Mouse (Mus musculus): Measurements from ENCODE around the gene Fstl4. TPM values are rescaled to one million over a fixed set of nuclear protein-coding genes. Genes with fewer than 3 reads are reported as not detected.
"Not testable (repeated sequence)": the region's sequence is repeated elsewhere in the genome, so short reads cannot be mapped to it uniquely, and the experiment has no call there.

The Fstl4 gene
- polyA plus RNA-seq, 1 experiment from 2014 or later = 1.3 TPM

- H3K4me1 ChIP-seq = peaks cover 15% of the 10 kb centered on the region
- WGBS = 82% methylated on average over 5 of the region's 5 CpGs
- H3K27me3 ChIP-seq (replicated peaks; ENCODE audit: low read depth, poor library complexity, severe bottlenecking) = no peaks in the 10 kb centered on the region
- no peaks in the 10 kb centered on the region for H3K9me3 ChIP-seq
- H3K4me3 ChIP-seq = no peak overlapping the region
- no peak overlapping the region for H3K27ac ChIP-seq (replicated peaks)
- DNase-seq (ENCODE audit: low spot score) = no peak
- H3K36me3 ChIP-seq (replicated peaks) = no peaks in the 10 kb centered on the region
These were observed 423.1 kb downstream of the Fstl4 start for GRCm38 (mm10) chr11:53187427-53188140.

DNA sequence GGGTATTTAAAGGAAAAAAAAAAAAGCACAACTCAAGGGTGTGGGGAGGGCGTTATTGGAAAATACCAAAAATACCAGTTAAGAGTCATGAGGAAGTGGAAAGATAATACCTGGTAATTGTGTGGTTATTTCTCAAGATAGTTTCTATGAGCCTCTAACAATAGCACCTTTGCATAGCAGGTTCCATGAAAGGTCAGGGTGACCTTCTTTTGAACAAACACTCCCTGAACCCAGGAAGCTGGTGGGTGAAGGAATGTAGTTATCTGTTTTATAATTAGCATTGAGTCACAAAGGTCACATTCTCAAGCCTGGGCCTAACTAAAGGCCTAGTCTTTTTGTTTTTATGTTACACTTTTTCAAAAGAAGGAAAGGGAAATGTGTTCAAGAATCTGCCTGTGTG, 432.1 kb downstream of the Fstl4 start:
- H3K9me3 ChIP-seq; H3K27me3 ChIP-seq (replicated peaks; ENCODE audit: low read depth, poor library complexity, severe bottlenecking); H3K4me1 ChIP-seq; H3K4me3 ChIP-seq; DNase-seq (ENCODE audit: low spot score); H3K36me3 ChIP-seq (replicated peaks); H3K27ac ChIP-seq (replicated peaks): not testable (repeated sequence)
- 89% methylated on average over 1 of the region's 1 CpGs for WGBS

DNA sequence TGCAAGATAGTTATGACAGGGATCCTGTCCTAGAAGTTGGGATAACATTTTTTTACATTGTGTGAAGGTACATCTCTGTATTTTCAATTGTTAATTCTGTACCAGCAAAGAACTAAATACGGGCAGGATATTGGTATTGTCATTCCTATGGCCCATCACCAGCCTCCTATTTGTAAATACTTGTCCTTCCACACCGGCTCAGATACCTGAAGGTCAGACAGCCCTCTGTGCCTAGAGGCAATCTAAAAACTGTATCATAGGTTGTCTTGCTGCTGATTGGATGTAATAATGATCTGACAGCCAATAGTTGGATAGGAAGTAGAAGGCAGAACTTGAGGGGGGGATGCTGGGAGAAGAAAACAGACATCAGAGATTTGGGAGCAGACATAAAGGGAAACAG, 432.7 kb downstream of the Fstl4 start:
- DNase-seq (ENCODE audit: low spot score) = no peak
- no peak overlapping the region for H3K27ac ChIP-seq (replicated peaks)
- H3K9me3 ChIP-seq = peaks cover 2% of the 10 kb centered on the region; the same call in 1 of the 2 replicates
- H3K27me3 ChIP-seq (replicated peaks; ENCODE audit: low read depth, poor library complexity, severe bottlenecking) = no peaks in the 10 kb centered on the region
- H3K4me3 ChIP-seq = no peak overlapping the region
- H3K36me3 ChIP-seq (replicated peaks) = no peaks in the 10 kb centered on the region
- no peaks in the 10 kb centered on the region for H3K4me1 ChIP-seq
- WGBS = 83% methylated on average over 2 of the region's 2 CpGs

GRCm38 (mm10) chr11:53202459-53203250, 438.2 kb downstream of the Fstl4 start:
- WGBS = 81% methylated on average over 2 of the region's 2 CpGs
- no peaks in the 10 kb centered on the region for H3K4me1 ChIP-seq
- H3K36me3 ChIP-seq (replicated peaks) = no peaks in the 10 kb centered on the region

GRCm38 (mm10) chr11:53210876-53211275, 446.4 kb downstream of the Fstl4 start:
- Histone ChIP-seq H3K27ac (replicated peaks) (no peak overlapping the region), H3K9me3 (no peaks in the 10 kb centered on the region), H3K27me3 (replicated peaks; ENCODE audit: low read depth, poor library complexity, severe bottlenecking) (no peaks in the 10 kb centered on the region), H3K36me3 (replicated peaks) (no peaks in the 10 kb centered on the region), H3K4me3 (no peak overlapping the region), H3K4me1 (no peaks in the 10 kb centered on the region)
- no peak for DNase-seq (ENCODE audit: low spot score)
- WGBS = 79% methylated on average over 9 of the region's 9 CpGs

More at GRCm38 (mm10) chr11:53202459-53203250, 438.2 kb downstream of the Fstl4 start:
- H3K27me3 ChIP-seq (replicated peaks; ENCODE audit: low read depth, poor library complexity, severe bottlenecking) = no peaks in the 10 kb centered on the region
- H3K9me3 ChIP-seq = peaks cover 2% of the 10 kb centered on the region; the same call in 1 of the 2 replicates
- no peak for DNase-seq (ENCODE audit: low spot score)
- no peak overlapping the region for H3K27ac ChIP-seq (replicated peaks)
- H3K4me3 ChIP-seq = no peak overlapping the region

DNA sequence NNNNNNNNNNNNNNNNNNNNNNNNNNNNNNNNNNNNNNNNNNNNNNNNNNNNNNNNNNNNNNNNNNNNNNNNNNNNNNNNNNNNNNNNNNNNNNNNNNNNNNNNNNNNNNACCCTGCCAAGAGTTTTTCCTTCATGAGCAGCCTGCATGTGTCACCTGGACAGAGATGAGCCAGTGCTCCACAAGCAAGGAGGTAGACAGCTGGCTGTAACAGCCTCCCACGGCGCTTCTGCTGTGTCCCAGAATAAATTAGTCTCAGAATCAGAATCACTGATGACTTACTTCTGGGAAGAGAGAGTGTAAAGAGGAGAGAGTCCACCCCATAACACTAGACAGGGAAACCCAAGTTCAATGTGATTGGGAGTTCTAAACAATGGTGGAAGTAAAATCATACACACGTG, 464.6 kb downstream of the Fstl4 start:
- WGBS = 90% methylated on average over 3 of the region's 3 CpGs

GRCm38 (mm10) chr11:53231836-53232235, 467.4 kb downstream of the Fstl4 start:
- no peak overlapping the region for H3K4me3 ChIP-seq
- no peaks in the 10 kb centered on the region for H3K36me3 ChIP-seq (replicated peaks)
- no peaks in the 10 kb centered on the region for H3K4me1 ChIP-seq
- H3K27ac ChIP-seq (replicated peaks) = no peak overlapping the region
- no peaks in the 10 kb centered on the region for H3K9me3 ChIP-seq
- 87% methylated on average over 5 of the region's 5 CpGs for WGBS
- no peaks in the 10 kb centered on the region for H3K27me3 ChIP-seq (replicated peaks; ENCODE audit: low read depth, poor library complexity, severe bottlenecking)
- DNase-seq (ENCODE audit: low spot score) = no peak

More for the DNA sequence above, 464.6 kb downstream of the Fstl4 start:
- Histone ChIP-seq H3K27ac (replicated peaks) (no peak overlapping the region), H3K4me1 (no peaks in the 10 kb centered on the region), H3K27me3 (replicated peaks; ENCODE audit: low read depth, poor library complexity, severe bottlenecking) (no peaks in the 10 kb centered on the region), H3K36me3 (replicated peaks) (no peaks in the 10 kb centered on the region), H3K9me3 (no peaks in the 10 kb centered on the region), H3K4me3 (no peak overlapping the region)
- DNase-seq (ENCODE audit: low spot score) = no peak

DNA sequence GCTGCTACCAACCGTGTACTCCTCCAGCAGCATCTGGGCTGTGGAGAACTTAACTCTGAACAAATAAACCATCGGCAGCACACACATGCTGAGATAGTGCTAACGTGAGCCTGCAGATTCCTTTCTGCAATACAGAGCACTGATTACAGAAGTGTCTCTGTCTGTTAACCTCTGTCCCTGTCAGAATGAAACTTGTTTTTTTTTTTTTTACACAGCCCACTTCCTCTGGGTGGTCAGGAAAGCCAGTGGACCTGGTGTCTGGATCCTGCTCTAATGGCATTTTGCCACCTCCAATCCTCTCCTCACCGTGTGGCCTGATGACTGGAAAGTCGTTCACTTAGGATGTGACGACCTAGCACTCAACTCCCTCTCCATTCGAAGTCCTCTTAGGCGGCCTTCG, 469.2 kb downstream of the Fstl4 start:
- Histone ChIP-seq H3K4me1 (no peaks in the 10 kb centered on the region), H3K4me3 (no peak overlapping the region), H3K9me3 (no peaks in the 10 kb centered on the region), H3K36me3 (replicated peaks) (no peaks in the 10 kb centered on the region), H3K27ac (replicated peaks) (no peak overlapping the region), H3K27me3 (replicated peaks; ENCODE audit: low read depth, poor library complexity, severe bottlenecking) (no peaks in the 10 kb centered on the region)
- no peak for DNase-seq (ENCODE audit: low spot score)
- 80% methylated on average over 9 of the region's 9 CpGs for WGBS
